Mouse (Mus musculus) mouse embryonic stem cell (cell line): ENCODE data around the gene 9130019O22Rik.
"Not testable (repeated sequence)": the region's sequence is repeated elsewhere in the genome, so short reads cannot be mapped to it uniquely, and the experiment has no call there.

Source experiments
- in situ Hi-C, 2 experiments: fragments of 300-500 bp; cut with MboI; formaldehyde crosslinking; loops; 1 replicate in 1 of 2; 3 replicates in 1 of 2; pipeline ENCODE4 v1.14.3; 2019 to 2020; ENCODE audit warnings: low sequenced_read_pairs in 2 of 2, low pct_unique_long_range_greater_than_20kb in 1 of 2, mixed read lengths in 1 of 2; ENCODE audit not compliant: unreplicated experiment in 1 of 2

Gene 9130019O22Rik

DNA sequence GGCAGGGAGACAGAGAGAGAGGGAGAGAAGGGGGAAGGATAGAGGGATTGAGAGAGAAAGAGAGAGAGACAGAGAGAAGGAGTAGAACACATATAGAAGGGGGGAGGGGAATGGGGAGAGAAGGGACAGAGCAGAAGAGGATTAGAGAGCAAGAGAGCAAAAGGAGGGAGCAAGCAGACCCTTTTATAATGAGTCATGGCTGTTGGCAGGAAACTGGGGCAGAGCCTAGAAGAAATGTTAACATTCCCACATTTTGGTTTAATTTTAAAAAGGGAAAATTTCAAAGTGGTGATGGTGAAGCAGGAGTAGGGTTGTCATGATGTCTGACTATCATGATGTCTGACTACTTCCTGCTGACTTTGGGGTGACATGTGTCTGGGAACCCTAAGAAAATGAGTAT is 1.2 kb upstream of the 9130019O22Rik start:
- in situ Hi-C loops: not testable (repeated sequence)

DNA sequence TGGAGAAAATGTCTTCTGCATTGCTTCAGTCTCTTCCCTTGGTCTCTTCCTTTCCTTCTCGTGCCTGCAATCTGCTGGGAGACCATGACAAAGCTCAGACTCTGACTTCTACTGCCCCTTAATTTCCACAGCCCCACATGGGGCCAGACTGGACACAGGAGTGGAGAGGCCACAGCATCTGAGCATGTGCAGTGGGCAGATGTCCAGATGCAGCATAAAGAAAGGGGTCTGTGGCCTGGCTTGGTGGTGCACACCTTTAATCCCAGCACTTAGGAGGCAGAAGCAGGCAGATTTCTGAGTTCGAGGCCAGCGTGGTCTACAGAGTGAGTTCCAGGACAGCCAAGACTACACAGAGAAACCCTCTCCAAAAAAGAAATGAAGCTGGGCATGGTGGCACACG is 1.4 kb downstream of the 9130019O22Rik start:
- in situ Hi-C loops: not testable (repeated sequence)

DNA sequence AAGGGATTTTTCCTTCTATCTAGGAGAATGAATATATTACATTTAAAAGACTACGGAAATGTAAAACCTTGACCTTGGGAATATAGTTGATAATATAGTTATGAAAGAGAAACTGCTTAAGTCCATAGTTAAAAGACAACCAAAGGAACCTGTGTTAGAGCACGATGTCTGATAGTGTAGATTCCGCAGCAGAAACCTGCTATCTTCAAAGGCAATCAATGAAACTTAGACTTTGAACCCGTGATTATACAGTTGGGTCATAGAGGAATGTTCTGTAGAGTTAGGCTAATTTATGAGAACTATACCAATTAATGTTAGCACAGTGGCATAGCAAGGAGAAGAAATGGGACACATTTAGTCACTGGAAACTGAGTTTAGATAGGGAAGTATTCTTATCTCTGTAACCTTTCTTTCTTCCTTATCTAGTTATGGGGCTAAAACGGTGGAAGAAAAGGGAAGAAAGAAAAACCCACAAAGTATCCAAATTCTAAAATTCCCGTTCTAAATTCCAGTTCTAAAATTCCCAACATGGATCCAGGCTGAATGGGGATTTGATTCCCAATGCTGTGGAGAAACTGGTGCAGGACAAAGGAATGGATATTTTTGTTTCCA is 8.6 kb downstream of the 9130019O22Rik start:
- in situ Hi-C loops: no loop called here

DNA sequence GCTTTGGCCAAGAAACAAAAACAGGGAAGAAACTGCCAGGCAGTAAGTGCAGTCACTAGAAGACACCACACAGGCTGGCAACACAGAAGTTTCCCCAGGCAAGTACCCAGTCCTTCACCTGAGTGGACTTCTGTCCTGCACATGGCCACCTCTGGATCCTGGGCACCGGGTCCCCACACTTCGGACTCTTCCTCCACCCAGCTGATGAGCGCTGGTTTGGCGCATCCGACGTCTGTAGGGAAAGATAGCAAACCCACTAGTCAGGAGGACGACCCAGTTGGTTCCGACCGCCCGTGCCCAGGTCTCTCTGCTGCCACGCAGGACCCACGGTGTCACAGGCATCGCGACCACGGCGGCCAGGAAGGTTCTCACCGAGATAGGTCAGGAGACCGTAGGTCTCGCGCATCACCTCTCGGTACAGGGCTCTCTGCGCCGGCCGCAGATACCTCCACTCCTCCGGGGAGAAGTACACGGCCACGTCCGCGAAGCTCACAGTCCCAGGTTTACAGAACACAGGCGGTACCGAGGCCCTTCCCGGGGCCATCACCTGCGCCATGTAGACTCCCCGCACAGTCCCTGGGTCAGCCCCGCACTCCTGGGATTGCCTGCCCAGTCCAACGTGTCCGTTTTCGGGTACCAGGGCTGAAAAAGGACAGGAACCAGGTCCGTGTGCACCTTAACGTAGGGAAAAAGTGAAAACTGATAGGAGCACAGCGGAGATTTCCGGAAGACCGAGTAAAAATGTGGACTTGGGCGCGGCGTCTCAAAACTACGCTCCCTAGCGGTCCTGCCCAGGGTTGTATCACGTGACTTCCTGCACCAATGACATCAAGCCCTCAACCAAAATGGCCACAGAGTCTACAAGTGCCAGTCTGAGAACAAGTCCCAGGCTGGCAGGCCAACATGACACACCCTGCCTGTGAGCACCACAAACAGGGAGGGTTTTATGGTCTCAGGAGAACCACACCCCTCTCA is 11.4 kb downstream of the 9130019O22Rik start, which contains the start of gene Zfp747:
Gene Zfp747, minus strand, starts transcription at position 780 of the 975 bp plus-strand sequence.
- in situ Hi-C loops: not testable (repeated sequence)

DNA sequence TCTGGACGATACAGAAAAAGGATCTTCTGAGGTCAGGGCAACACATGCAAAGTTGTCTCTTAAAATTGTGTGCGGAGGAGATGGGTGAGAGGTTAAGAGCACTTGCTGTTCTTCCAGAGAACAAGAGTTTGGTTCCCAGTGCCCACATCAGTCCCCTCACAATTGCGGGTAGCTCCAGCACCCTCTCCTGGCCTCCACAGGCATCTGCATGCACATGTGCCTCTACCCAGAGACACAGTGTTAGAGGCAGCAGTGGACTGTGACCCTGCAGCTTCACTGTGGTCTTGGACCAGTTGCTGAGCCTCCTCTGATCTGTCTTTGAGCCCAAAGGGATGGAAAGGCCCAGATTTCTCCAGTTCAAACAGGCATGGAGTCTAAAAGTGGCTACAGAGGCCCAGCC is 15.1 kb downstream of the 9130019O22Rik start:
- in situ Hi-C loops: not testable (repeated sequence)

DNA sequence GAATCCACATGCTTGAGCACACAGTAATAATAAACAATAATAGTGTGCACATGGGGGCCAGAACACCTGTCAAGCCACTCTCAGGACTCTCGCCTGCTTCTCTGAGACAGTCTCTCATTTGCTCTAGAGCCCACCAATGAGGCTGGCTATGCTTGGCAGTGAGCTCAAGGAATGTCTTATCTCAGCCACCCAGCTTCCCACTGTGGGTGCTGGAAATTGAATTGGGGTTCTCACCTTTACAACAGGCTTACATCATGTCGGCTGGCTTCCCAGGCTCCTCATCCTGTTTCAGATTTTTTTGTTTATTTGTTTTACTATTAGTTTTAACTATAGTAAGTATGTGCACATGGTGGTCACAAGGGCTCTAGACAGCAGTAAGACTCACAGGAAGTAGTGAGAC is 15.8 kb downstream of the 9130019O22Rik start:
- in situ Hi-C loops: no loop called here

DNA sequence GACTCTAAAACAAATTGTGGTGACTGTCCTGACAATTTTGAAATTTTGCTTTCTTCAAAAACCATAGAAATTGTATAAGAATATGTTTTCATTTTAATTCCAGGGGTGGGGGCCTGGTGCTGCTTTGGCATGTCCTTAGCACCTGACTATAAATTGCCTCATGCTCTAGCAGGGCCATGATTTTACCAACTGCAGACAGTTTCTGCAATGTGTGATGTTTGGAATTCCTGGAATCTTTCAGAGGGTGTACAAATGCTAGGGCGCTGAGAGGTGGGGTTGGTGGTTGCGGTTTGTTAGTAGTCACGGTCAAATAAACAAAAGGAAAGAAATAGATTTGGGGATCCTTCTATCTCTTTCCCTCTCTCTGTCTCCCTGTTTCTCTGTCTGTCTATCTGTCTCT is 20.7 kb downstream of the 9130019O22Rik start:
- in situ Hi-C loops: no loop called here

DNA sequence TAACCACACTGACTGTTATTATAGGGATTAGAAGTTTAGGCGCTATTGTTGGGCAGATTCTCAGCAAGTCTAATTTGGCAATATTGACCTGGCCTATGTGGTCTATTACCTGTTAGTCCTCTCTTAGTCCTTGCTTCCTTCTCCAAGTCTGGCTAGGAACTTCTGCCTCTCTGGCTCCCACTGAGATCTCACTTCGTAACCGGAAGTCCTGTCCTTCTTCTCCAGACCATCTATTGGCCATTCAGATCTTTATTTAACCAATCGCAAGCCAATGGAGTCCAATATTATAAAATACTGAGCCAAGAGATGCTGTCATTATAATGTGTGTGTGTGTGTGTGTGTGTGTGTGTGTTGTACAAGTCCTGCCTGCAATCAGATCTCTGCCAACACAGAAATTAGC is 22.8 kb downstream of the 9130019O22Rik start:
- in situ Hi-C loops: loop anchor here in 1 of 2 experiments (5.0 kb wide), 1 partner anchor 38 kb away; no protein-coding TSS in a partner anchor

DNA sequence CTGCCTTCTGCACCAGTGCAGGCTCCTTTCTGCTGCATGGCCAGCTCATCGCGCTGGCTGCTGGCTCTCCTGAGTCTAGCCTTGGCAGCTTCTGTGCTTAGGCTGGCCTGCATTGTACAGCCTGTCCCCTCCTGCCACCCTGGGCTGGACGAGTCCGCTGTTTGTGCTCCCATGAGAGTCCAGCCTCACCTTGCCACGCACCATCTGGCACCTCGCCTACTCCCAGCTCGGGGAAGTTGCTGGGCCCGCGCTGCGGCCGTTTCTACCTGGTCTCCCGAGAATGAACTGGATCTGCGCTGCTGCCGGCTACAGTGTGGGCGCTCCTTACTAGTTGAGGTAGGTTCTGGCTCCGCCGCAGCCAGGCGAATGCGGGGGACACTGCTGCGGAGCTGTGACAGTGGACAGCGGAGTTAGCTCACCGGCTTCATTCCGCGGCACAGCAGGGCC is 23.5 kb downstream of the 9130019O22Rik start:
- in situ Hi-C loops: loop anchor here in 1 of 2 experiments (5.0 kb wide), 1 partner anchor 39 kb away; no protein-coding TSS in a partner anchor

DNA sequence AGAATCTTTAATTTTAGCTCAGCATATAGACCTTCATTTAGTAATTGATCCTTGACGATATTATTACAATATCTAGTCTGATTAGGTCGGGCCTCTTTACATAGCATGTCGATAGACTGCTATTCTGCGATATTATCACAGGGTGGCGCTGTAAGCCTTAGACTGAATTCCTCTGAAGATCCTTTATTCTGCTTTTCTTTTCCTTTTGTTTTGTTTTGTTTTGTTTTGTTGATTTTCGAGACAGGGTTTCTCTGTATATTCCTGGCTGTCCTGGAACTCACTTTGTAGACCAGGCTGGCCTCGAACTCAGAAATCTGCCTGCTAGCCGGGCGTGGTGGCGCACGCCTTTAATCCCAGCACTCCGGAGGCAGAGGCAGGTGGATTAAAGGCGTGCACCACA is 24.5 kb downstream of the 9130019O22Rik start:
- in situ Hi-C loops: loop anchor here in 1 of 2 experiments (5.0 kb wide), 1 partner anchor 40 kb away; no protein-coding TSS in a partner anchor

DNA sequence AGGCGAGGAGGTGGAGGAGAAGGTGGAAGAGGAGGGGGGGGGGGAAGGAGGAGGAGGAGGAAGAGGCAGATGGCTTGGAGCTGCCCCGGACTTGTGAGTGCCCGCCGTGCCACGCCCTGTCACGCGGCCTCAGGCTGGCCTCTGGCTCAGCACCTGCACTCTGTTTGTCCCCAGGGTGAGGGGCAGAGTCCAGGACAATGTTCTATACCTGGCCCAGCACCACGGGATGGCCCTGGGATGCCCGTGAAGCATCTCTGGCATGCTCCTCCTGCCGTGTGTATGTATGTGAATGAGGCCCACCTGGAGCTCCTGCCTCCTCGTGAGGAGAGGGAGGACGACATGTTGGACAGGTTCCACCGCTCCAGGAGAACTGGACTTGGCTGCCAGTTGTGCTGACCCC is 25.5 kb downstream of the 9130019O22Rik start:
- in situ Hi-C loops: loop anchor here in 1 of 2 experiments (5.0 kb wide), 1 partner anchor 41 kb away; no protein-coding TSS in a partner anchor

DNA sequence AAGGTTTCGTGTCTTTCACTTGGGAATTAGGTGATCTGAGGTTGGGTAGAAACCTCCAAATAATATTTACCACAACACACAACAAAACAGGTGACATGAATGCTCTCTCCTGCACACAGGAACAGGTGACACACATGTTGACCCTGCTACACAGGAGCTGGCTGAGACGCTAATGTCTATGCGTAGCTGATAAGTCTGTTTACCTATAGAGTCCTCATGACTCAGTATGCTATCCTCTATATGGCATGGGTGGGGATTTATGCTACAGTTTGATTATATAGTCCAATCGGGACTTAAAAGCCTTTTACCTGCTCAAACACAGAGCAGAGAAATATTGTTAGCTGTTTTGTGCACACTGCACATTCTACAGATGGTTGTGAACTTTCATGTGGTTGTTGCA is 26.7 kb downstream of the 9130019O22Rik start:
- in situ Hi-C loops: loop anchor here in 1 of 2 experiments (5.0 kb wide), 1 partner anchor 42 kb away; no protein-coding TSS in a partner anchor

DNA sequence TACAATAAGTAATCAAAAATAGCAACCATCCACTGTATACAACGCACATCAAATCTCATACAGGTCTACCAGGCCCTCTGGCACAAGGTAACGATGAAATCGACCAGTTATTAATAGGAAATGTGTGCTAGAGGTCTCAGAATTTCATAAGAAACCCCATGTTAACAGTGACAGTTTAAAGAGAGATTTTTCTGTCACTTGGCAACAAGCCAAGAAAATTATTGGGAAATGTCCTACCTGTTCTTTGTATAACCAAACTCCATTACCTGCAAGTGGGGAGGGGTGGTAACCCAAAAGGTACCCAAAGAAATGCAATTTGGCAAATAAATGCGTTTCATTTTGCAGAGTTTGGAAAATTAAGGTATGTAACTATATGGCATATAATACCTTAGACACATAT is 28.5 kb downstream of the 9130019O22Rik start:
- in situ Hi-C loops: no loop called here

DNA sequence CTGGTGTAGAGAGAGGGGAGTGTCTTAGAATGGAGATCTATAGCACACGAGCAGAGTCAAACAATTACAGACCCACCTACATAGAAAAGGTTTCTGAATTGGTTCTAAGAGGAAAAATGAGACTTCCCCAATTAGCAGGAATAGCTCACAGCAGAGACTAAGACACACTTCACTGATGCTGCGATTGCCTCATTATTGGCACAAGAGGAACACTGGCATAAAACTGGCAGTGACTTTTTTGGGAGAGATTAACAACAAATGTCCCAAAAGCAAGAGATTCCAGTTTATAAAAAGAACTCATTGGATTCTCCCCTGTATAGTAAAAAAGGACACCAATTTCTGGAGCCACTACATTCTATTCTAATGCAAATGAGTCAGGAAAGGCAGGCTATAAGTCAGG is 29.1 kb downstream of the 9130019O22Rik start:
- in situ Hi-C loops: no loop called here

DNA sequence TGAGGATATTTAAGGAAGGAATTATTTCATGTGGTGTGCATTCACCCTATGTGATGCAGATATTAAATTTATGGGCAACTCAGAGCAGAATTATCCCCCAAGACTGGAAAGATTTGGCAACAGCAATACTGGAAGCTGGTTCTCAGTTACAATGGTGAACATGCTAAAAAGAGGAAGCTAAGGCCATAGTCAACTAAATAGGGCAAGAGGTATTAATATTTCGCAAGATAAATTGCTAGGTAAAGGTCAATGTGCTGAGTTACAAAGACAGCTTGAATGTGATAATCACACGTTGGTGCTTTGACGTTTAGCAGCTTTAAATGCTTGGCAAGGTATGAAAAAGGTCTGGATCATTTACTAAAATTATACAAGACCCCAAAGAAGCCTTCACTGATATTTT is 31.2 kb downstream of the 9130019O22Rik start:
- in situ Hi-C loops: no loop called here

DNA sequence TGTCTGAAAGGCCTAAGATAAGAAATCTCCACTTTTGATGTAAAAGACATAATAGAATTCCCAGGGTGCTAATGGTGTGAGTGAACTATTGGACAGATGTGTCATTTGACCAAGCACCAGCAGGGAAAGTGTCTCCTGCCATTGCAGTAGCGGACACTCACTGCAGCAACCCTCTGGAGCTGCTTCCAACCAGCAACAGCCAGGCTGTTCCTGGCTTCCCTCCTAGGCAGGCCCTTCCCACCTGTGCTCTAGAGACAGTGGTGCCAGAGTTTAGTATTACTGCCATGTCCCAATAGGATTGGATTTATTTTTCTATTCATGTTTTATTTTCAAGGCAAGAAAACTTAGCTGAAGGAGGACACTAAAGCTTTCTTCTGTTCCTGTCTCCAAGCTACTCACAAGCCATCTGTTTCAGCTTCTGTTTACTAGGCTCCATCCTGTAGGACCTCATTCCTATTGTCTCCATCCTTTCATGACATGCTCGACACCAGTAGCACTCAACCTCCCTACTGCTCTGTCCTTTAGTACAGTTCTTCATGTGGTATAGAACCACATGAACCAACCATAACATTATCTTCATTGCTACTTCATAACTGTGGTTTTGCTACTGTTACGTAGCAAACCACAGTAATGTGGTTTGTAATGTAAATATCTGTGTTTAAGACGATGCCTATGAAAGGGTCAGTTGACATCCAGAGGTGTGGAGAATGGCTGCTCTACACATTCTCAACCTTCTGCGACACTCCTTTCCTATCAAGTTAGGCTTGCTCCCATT is 35.5 kb downstream of the 9130019O22Rik start:
- in situ Hi-C loops: no loop called here

DNA sequence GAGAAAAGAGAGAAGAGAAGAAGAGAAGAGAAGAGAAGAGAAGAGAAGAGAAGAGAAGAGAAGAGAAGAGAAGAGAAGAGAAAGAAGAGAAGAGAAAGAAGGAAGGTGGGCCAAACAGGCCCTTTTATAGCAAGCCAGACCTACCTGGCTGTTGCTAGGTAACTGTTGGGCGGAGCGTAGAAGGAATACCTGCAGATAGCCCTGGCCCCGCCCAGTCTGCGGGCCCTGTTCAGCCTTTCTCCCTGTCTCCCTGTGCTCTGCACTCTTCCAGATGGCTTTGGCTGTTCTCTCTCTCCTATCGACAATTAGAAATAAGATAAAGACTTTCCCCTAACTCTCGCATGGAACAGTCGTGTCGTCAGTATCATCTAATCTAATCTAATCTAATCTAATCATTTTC is 40.3 kb downstream of the 9130019O22Rik start:
- in situ Hi-C loops: no loop called here

DNA sequence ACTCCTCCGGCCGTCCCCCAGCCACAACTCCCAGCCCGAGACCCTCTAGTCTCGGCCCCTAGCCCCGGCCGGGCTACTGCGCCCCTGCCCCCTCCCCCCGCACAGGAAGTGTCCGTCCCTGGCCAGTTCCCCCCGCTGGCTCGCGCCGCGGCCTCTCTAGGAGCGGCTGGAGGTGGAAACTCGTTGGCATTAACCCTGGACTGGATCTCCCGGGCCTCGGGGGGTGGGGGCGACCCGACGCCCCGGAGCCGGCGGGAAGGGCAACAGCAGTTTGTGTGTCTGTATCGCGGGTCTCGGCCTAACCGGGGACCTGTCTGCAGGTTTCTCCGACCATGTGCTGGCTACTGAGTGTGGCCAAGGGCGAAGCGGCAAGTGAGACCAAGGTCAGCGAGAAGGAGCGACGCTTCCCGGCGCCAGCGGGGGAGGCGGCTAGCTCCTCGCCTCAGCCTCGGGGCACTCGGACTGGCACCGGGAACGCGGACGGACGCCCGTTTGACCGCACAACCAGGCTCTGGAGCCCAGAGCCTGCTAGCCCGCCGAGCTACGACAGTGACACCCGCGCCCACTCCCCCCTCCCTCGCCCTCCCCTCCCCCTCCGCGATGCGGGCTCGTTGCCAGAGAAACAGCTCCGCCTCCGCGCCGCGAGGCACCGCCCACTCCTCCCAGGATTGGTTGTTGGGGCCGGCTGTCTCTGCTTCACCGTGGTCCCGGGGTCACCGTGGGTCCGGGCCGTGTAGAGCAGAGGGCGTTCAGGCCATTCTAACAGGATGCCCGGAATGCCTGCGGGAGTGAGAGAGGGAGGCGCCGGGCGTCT is 41.2 kb downstream of the 9130019O22Rik start, which contains the start of gene Zfp768:
Gene Zfp768, minus strand, starts transcription at position 78 of the 814 bp plus-strand sequence.
- in situ Hi-C loops: no loop called here
